Mouse (Mus musculus) myocyte (in vitro differentiated cells): Measurements from ENCODE around the gene Hyal3.

ENCODE experiments used
- CEBPB ChIP-seq: IDR thresholded peaks from 2 replicates; pipeline ENCODE4 v1.6.1; 2011; ENCODE audit warnings: mild to moderate bottlenecking, moderate library complexity; ENCODE audit not compliant: poor library complexity, insufficient read depth, severe bottlenecking
- MAX ChIP-seq: IDR thresholded peaks from one replicate; pipeline ENCODE4 v1.6.1; 2011; ENCODE audit warnings: low read depth, mild to moderate bottlenecking, control low read depth
- MYOD1 ChIP-seq, 3 experiments: IDR thresholded peaks; one replicate each; pipeline ENCODE4 v1.6.1; 2011; ENCODE audit warnings: control low read depth in 2 of 3, low read depth in 2 of 3, mild to moderate bottlenecking in 2 of 3, moderate library complexity in 1 of 3; ENCODE audit not compliant: insufficient read length in 2 of 3, control insufficient read depth in 1 of 3
- MYOG ChIP-seq, 3 experiments: IDR thresholded peaks; one replicate each; pipeline ENCODE4 v1.6.1; 2011; ENCODE audit warnings: control low read depth in 2 of 3, low read depth in 2 of 3, mild to moderate bottlenecking in 2 of 3; ENCODE audit not compliant: insufficient read length in 2 of 3, control insufficient read depth in 1 of 3, insufficient read depth in 1 of 3
- POLR2A ChIP-seq: IDR thresholded peaks from one replicate; pipeline ENCODE4 v1.6.1; 2011; ENCODE audit warnings: low read depth, mild to moderate bottlenecking, control low read depth, moderate library complexity; ENCODE audit not compliant: insufficient read length
- REST ChIP-seq: IDR thresholded peaks from one replicate; pipeline ENCODE4 v1.6.1; 2011; ENCODE audit warnings: mild to moderate bottlenecking, control low read depth, moderate library complexity; ENCODE audit not compliant: insufficient read depth, insufficient read length
- USF1 ChIP-seq: IDR thresholded peaks from one replicate; pipeline ENCODE4 v1.6.1; 2011; ENCODE audit warnings: low read depth, mild to moderate bottlenecking, control low read depth, moderate library complexity

DNA sequence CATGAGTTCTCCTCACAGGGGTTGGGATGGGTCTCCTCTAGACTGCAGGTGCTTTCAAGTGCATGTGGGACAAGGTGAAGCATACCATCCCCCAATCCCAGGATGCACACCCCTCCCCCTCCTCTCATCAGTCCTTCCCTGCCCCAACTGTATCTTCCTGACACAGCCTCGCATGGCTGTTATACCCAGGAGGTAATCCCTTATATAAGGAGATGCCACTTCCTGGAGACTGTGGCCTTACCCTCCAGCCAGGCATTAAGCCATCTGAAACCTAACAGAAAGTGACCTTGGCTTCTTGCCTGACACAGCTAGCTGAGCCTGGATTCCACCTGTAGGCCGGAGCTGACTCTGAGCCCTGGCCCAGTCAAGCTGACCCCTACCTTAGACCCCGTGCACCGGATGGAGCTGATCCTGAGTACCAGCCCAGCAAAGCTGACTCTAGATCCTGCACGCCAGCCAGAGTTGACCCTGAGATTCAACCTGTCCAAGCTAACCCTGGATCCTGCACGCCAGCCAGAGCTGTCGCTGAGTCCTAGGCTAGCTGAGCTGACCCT, 2.0 kb downstream of the Hyal3 start:
- TF ChIP-seq POLR2A (no peak), MYOD1 (IDR thresholded peaks at IDR 0.05; ENCODE audit: control insufficient read depth in 1 of 3, insufficient read length in 2 of 3, low read depth in 2 of 3) (no peak), MYOG (IDR thresholded peaks at IDR 0.05; ENCODE audit: control insufficient read depth in 1 of 3, insufficient read depth in 1 of 3, insufficient read length in 2 of 3, low read depth in 2 of 3) (no peak), MAX (no peak), REST (no peak), CEBPB (no peak), USF1 (no peak)
